Mouse (Mus musculus): ENCODE measurements around the gene Hpca.

DNA sequence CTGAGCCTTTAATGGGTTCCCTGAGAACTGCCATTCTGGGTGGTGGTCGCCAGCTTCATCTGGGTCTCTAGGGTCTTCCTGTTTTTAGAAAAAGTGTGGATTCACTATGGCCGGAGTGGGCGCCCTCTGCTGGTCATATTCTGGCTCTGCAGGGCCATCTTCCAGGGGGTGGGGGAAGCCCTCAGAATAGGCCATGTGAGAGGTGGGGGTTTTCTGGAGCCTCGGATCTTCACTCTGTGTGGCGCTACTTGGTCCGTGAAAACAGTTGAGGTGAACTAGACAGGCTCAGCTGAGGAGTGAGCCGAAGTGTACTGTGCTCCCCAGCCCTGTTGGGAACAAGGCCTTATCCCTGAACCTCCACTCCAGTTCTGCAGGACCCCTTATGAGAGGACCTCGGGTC, 8.3 kb upstream of the Hpca start:
- no peak for TF ChIP-seq TAL1 (IDR thresholded peaks at IDR 0.05; ENCODE audit: low read length)
- no peak for TF ChIP-seq GATA1 (IDR thresholded peaks at IDR 0.05; ENCODE audit: low read length)
